Mouse (Mus musculus) heart, embryonic 11.5 days (tissue): ENCODE measurements around the gene Armc8. TPM values are rescaled to one million over a fixed set of nuclear protein-coding genes. Genes with fewer than 3 reads are reported as not detected.

ENCODE experiments used
- ATAC-seq: fragments of 200-750 bp; cut with Nextera tagmentation; replicated peaks from 2 replicates; pipeline ENCODE4 v1.8.0; 2017; ENCODE audit warnings: moderate library complexity; ENCODE audit not compliant: insufficient number of reproducible peaks, low FRiP score, low TSS enrichment
- H3K27ac ChIP-seq: fragments of 300-500 bp; sonication (generic); 2 replicates; pipeline ENCODE4 v1.5.1; 2014; ENCODE audit warnings: mild to moderate bottlenecking, low read depth, low read length
- H3K27me3 ChIP-seq: fragments of 300-500 bp; sonication (generic); 2 replicates; pipeline ENCODE4 v1.6.1; 2014; ENCODE audit warnings: mild to moderate bottlenecking, low read length, mixed read lengths; ENCODE audit not compliant: control insufficient read depth, insufficient read depth
- H3K36me3 ChIP-seq: fragments of 300-500 bp; sonication (generic); 2 replicates; pipeline ENCODE4 v1.6.1; 2014; ENCODE audit warnings: mild to moderate bottlenecking, low read length, moderate library complexity, mixed read lengths; ENCODE audit not compliant: control insufficient read depth, insufficient read depth
- H3K4me1 ChIP-seq: fragments of 300-500 bp; sonication (generic); 2 replicates; pipeline ENCODE4 v1.6.1; 2014; ENCODE audit warnings: low read length; ENCODE audit not compliant: control insufficient read depth, insufficient read depth
- H3K4me2 ChIP-seq: fragments of 300-500 bp; sonication (generic); 2 replicates; pipeline ENCODE4 v1.6.1; 2014; ENCODE audit warnings: mild to moderate bottlenecking, moderate library complexity
- H3K4me3 ChIP-seq: fragments of 300-500 bp; sonication (generic); 2 replicates; pipeline ENCODE4 v1.5.1; 2014; ENCODE audit warnings: low read depth, low read length
- H3K9ac ChIP-seq: fragments of 300-500 bp; sonication (generic); 2 replicates; pipeline ENCODE4 v1.6.1; 2014; ENCODE audit warnings: mild to moderate bottlenecking, low read depth, low read length, moderate library complexity
- H3K9me3 ChIP-seq: fragments of 300-500 bp; sonication (generic); replicated peaks from 2 replicates; pipeline ENCODE4 v1.6.1; 2016; ENCODE audit warnings: low read length; ENCODE audit not compliant: control insufficient read depth
- WGBS: fragments of 180-500 bp; shearing (Covaris S2); extraction: QIAGEN DNeasy Blood & Tissue Kit; methylation state at CpG from one replicate; pipeline ENCODE4 v1.1.7; 2014; ENCODE audit not compliant: insufficient replicate concordance; 5-methylcytosine and 5-hydroxymethylcytosine counted together
- polyA plus RNA-seq: library from polyadenylated mRNA; unstranded; fragments of >200 nt; fragmentation: Nextera tagmentation; extraction: Ambion mirVana; gene quantifications from 2 replicates; pipeline ENCODE4 v1.2.1, GENCODE M21; 2014

Gene Armc8
- polyA plus RNA-seq, 1 experiment from 2014 or later, result 24.4 TPM

GRCm38 (mm10) chr9:99487126-99487695, 81.5 kb downstream of the Armc8 start:
- WGBS, result 88% methylated on average over 8 of the region's 8 CpGs
- Histone ChIP-seq H3K27ac (no peak overlapping the region), H3K9me3 (no peaks in the 10 kb centered on the region), H3K4me2 (no peak overlapping the region), H3K4me3 (no peak overlapping the region), H3K9ac (no peak overlapping the region), H3K36me3 (peaks cover 9% of the 10 kb centered on the region), H3K4me1 (no peaks in the 10 kb centered on the region), H3K27me3 (no peaks in the 10 kb centered on the region)
- no peak for ATAC-seq

- Histone ChIP-seq H3K4me1 (no peaks in the 10 kb centered on the region), H3K9me3 (no peaks in the 10 kb centered on the region), H3K4me2 (no peak overlapping the region), H3K4me3 (no peak overlapping the region), H3K36me3 (peaks cover 9% of the 10 kb centered on the region), H3K27me3 (no peaks in the 10 kb centered on the region), H3K27ac (no peak overlapping the region), H3K9ac (no peak overlapping the region)
- WGBS, result 90% methylated on average over 4 of the region's 4 CpGs
- ATAC-seq, result no peak
Observed at GRCm38 (mm10) chr9:99485144-99485543, 83.6 kb downstream of the Armc8 start.

- Histone ChIP-seq H3K27ac (no peak overlapping the region), H3K4me1 (no peaks in the 10 kb centered on the region), H3K27me3 (no peaks in the 10 kb centered on the region), H3K9me3 (no peaks in the 10 kb centered on the region), H3K36me3 (peaks cover 9% of the 10 kb centered on the region), H3K9ac (no peak overlapping the region), H3K4me3 (no peak overlapping the region), H3K4me2 (no peak overlapping the region)
- no peak for ATAC-seq
Observed at GRCm38 (mm10) chr9:99484632-99485031, 84.1 kb downstream of the Armc8 start.

GRCm38 (mm10) chr9:99483191-99483590, 85.5 kb downstream of the Armc8 start:
- Histone ChIP-seq H3K27me3 (no peaks in the 10 kb centered on the region), H3K4me2 (no peak overlapping the region), H3K4me1 (0 out of 2 replicates have a peak, but pooled peaks cover 4% of the 10 kb centered on the region), H3K27ac (no peak overlapping the region), H3K9me3 (no peaks in the 10 kb centered on the region), H3K4me3 (no peak overlapping the region), H3K36me3 (peaks cover 6% of the 10 kb centered on the region), H3K9ac (no peak overlapping the region)
- WGBS, result 77% methylated on average over 4 of the region's 4 CpGs
- ATAC-seq, result no peak

GRCm38 (mm10) chr9:99480764-99481163, 87.9 kb downstream of the Armc8 start:
- no peak overlapping the region for H3K4me3 ChIP-seq
- no peak overlapping the region for H3K4me2 ChIP-seq
- peaks cover 3% of the 10 kb centered on the region; the same call in 1 of the 2 replicates for H3K36me3 ChIP-seq
- ATAC-seq, result no peak
- no peak overlapping the region for H3K27ac ChIP-seq
- H3K4me1 ChIP-seq, result 0 out of 2 replicates have a peak, but pooled peaks cover 4% of the 10 kb centered on the region
- H3K27me3 ChIP-seq, result no peaks in the 10 kb centered on the region
- H3K9ac ChIP-seq, result no peak overlapping the region
- H3K9me3 ChIP-seq, result no peaks in the 10 kb centered on the region
- 86% methylated on average over 4 of the region's 4 CpGs for WGBS

- no peaks in the 10 kb centered on the region for H3K27me3 ChIP-seq
- 65% methylated on average over 9 of the region's 9 CpGs for WGBS
- H3K4me2 ChIP-seq, result no peak overlapping the region
- H3K27ac ChIP-seq, result no peak overlapping the region
- 0 out of 2 replicates have a peak, but pooled peaks cover 4% of the 10 kb centered on the region for H3K4me1 ChIP-seq
- ATAC-seq, result no peak
- H3K9me3 ChIP-seq, result no peaks in the 10 kb centered on the region
- peaks cover 3% of the 10 kb centered on the region; the same call in 1 of the 2 replicates for H3K36me3 ChIP-seq
- H3K4me3 ChIP-seq, result no peak overlapping the region
- no peak overlapping the region for H3K9ac ChIP-seq
Observed at GRCm38 (mm10) chr9:99479181-99479711, 89.5 kb downstream of the Armc8 start.

GRCm38 (mm10) chr9:99471334-99471733, 97.4 kb downstream of the Armc8 start:
- 81% methylated on average over 7 of the region's 7 CpGs for WGBS
- ATAC-seq, result no peak
- H3K4me3 ChIP-seq, result no peak overlapping the region
- H3K4me1 ChIP-seq, result no peaks in the 10 kb centered on the region
- no peaks in the 10 kb centered on the region for H3K9me3 ChIP-seq
- no peak overlapping the region for H3K9ac ChIP-seq
- no peak overlapping the region for H3K4me2 ChIP-seq
- H3K36me3 ChIP-seq, result peaks cover 3% of the 10 kb centered on the region; the same call in 1 of the 2 replicates
- H3K27ac ChIP-seq, result no peak overlapping the region
- H3K27me3 ChIP-seq, result no peaks in the 10 kb centered on the region

- H3K4me2 ChIP-seq, result no peak overlapping the region
- no peaks in the 10 kb centered on the region for H3K9me3 ChIP-seq
- 61% methylated on average over 16 of the region's 16 CpGs for WGBS
- no peaks in the 10 kb centered on the region for H3K36me3 ChIP-seq
- no peak overlapping the region for H3K27ac ChIP-seq
- H3K4me3 ChIP-seq, result no peak overlapping the region
- H3K27me3 ChIP-seq, result no peaks in the 10 kb centered on the region
- no peak overlapping the region for H3K9ac ChIP-seq
- no peaks in the 10 kb centered on the region for H3K4me1 ChIP-seq
- no peak for ATAC-seq
Observed at GRCm38 (mm10) chr9:99470347-99471092, 98.2 kb downstream of the Armc8 start.
